Mouse (Mus musculus) ES-Bruce4 (cell line): Measurements from ENCODE around the gene Myh7. TPM values are rescaled to one million over a fixed set of nuclear protein-coding genes. Genes with fewer than 3 reads are reported as not detected.
"Not testable (repeated sequence)": the region's sequence is repeated elsewhere in the genome, so short reads cannot be mapped to it uniquely, and the experiment has no call there.

Experiments used
- H3K27ac ChIP-seq: 2 replicates; pipeline ENCODE4 v1.5.1; 2012; ENCODE audit warnings: low read length, inconsistent platforms; ENCODE audit not compliant: insufficient read depth
- H3K27me3 ChIP-seq: 2 replicates; pipeline ENCODE4 v1.6.1; 2012; ENCODE audit warnings: mild to moderate bottlenecking, low read length, inconsistent platforms; ENCODE audit not compliant: control insufficient read depth, poor library complexity, insufficient read depth, severe bottlenecking
- H3K36me3 ChIP-seq: 2 replicates; pipeline ENCODE4 v1.6.1; 2012; ENCODE audit warnings: inconsistent platforms, mild to moderate bottlenecking, low read length, moderate library complexity; ENCODE audit not compliant: control insufficient read depth, poor library complexity, insufficient read depth, severe bottlenecking
- H3K4me1 ChIP-seq: one replicate; pipeline ENCODE4 v1.8.1; 2011; ENCODE audit warnings: low read length; ENCODE audit not compliant: control insufficient read depth, insufficient read depth
- H3K4me3 ChIP-seq: 2 replicates; pipeline ENCODE4 v1.5.1; 2011; ENCODE audit warnings: low read depth, mild to moderate bottlenecking, low read length
- H3K9ac ChIP-seq: 2 replicates; pipeline ENCODE4 v1.6.1; 2012; ENCODE audit warnings: low read depth, mild to moderate bottlenecking, inconsistent platforms; ENCODE audit not compliant: poor library complexity, severe bottlenecking
- H3K9me3 ChIP-seq: replicated peaks from 2 replicates; pipeline ENCODE4 v1.6.1; 2012; ENCODE audit warnings: mild to moderate bottlenecking, low read length, inconsistent platforms; ENCODE audit not compliant: control insufficient read depth, poor library complexity, insufficient read depth, severe bottlenecking
- CTCF ChIP-seq: IDR thresholded peaks from one replicate; pipeline ENCODE4 v1.8.1; 2011; ENCODE audit warnings: low read depth, low read length
- EP300 ChIP-seq: IDR thresholded peaks from 2 replicates; pipeline ENCODE4 v1.6.1; 2011; ENCODE audit warnings: low read depth, low read length; ENCODE audit not compliant: insufficient read depth
- POLR2A ChIP-seq: IDR thresholded peaks from one replicate; pipeline ENCODE4 v1.8.1; 2011; ENCODE audit warnings: low read length; ENCODE audit not compliant: insufficient read depth
- polyA plus RNA-seq: library from polyadenylated mRNA; stranded (reverse); fragments of >200 nt; gene quantifications from 2 replicates; pipeline ENCODE4 v1.2.4, GENCODE M21; 2011; ENCODE audit warnings: low read depth; ENCODE audit not compliant: missing spikeins, insufficient read depth, insufficient read length

The Myh7 gene
- polyA plus RNA-seq: 3.1 TPM in 2 replicates

DNA sequence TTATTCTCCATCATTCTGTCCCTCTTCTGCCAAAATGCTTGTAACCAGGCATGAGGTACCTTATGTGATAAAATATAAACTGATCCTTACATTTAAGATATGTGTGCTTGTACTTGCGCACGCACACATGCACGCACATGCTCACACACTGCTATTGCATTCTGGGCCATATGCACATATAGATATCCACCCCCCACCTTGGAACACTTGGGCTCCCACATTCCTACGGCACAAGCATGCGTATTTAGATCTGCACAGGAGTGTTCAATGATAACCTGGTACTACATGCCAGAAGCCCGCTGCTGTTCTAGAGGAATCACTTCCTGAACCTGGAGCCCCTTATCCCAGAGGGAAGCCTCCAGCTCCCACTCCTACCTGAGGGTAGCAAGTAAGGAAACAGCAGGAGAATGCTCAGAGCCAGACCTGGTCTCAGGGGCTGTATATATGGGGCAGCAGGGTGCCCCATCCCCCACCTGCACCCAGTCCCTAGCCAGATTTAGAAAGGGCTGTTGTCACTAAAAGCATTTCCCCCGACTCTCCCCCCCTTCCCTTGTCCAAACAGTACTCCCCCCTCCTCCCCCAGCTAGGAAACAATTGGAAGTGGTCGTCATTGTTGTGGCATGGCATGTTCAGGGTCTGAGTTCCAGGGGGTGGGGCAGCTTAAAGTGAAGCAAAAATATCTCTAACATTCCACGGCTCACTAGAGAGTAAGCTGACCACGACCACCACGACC lies at the start of gene Myh7:
TSS of gene Myh7 (minus strand) at position 491 of the 733 bp plus-strand sequence.
- H3K27ac ChIP-seq: no peak within 1 kb of the TSS
- H3K4me3 ChIP-seq: no peak within 1 kb of the TSS
- no peaks in the 10 kb centered on the region for H3K27me3 ChIP-seq
- no peak within 1 kb of the TSS for H3K9ac ChIP-seq
- H3K9me3 ChIP-seq: no peaks in the 10 kb centered on the region
- H3K36me3 ChIP-seq: no peaks in the 10 kb centered on the region
- peaks cover 2% of the 10 kb centered on the region for H3K4me1 ChIP-seq
- TF ChIP-seq EP300: no peak
- TF ChIP-seq POLR2A: no peak
- TF ChIP-seq CTCF: no peak

GRCm38 (mm10) chr14:55043694-55044093 lies 49.3 kb upstream of the Myh7 start:
- H3K27me3 ChIP-seq, H3K9ac ChIP-seq, H3K4me1 ChIP-seq, H3K4me3 ChIP-seq, H3K27ac ChIP-seq, H3K9me3 ChIP-seq, H3K36me3 ChIP-seq: not testable (repeated sequence)

DNA sequence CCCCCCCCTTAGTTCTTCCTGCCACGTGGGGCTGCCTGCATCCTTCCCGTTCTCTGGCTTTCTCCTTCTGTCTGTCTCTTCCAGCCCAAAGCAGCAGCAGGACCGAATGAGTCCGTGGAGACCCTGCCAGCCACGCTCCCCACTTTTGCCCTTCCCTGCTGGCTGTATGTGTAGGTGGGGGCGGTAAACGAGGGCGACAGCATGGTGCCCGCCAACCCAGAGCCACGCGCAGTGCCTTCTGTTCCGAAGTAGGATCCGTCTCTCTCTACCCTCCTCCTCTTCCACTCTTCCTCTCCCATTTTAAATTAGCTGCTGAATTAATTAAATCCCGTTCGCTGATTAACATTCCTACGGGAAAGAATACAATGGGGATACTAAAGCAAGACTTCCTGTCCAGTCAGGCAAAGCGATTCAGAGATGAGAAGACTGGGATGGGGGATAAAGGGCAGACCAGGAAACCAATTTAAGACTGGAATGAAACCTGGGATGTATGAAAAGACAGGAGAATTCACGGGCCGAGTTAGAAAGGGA lies 38.3 kb upstream of the Myh7 start:
- H3K9me3 ChIP-seq: no peaks in the 10 kb centered on the region
- no peaks in the 10 kb centered on the region for H3K27me3 ChIP-seq
- H3K4me1 ChIP-seq: peaks cover 1% of the 10 kb centered on the region
- TF ChIP-seq CTCF: no peak
- TF ChIP-seq POLR2A: no peak
- TF ChIP-seq EP300: no peak
- H3K9ac ChIP-seq: peak overlapping the region; percentile 52
- H3K4me3 ChIP-seq: peak overlapping the region; percentile 41
- no peak overlapping the region for H3K27ac ChIP-seq
- no peaks in the 10 kb centered on the region for H3K36me3 ChIP-seq

DNA sequence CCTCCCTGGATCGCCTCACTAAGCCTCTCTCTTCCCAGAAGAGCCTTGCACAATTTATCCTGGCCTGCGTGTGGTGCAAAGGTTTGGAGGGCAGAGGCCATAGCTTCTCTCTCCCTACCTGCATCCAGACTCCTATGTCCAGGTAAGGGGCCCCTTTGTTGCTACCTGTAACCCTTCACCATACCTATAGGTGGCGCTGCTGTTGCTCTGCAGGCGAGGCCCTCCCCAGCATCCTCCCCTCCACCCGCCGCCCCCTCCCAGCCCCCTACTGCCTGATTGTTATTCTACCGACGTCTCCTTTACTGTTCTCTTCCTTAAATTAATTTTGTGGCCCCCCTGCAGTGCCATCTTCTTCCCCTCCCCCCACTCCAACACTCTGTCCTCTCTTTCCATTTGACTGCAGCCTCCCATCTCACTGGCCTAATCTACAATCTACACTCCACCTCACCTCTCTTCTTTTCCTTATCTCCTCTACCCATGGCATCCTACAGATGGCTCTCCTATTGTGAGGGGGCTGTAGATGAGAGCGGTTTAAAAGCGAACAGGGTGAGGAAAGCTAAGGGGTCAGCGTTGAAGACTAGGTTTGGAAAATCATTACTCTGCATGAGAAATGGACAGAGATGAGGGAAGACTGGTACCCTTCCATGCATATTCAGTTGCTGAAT lies 34.7 kb upstream of the Myh7 start:
- TF ChIP-seq EP300 (0 out of 2 replicates have a peak, but pooled peaks have one; percentile 14), CTCF (peak; percentile 62), POLR2A (no peak)

GRCm38 (mm10) chr14:55028333-55028835 lies 34.0 kb upstream of the Myh7 start:
- H3K27ac ChIP-seq: peak overlapping the region; percentile 52; the same call in 1 of the 2 replicates
- H3K27me3 ChIP-seq: no peaks in the 10 kb centered on the region
- 0 out of 2 replicates have a peak overlapping the region, but pooled peaks have one; percentile 28 for H3K9ac ChIP-seq
- no peak overlapping the region for H3K4me3 ChIP-seq
- H3K4me1 ChIP-seq: peaks cover 1% of the 10 kb centered on the region
- H3K36me3 ChIP-seq: peaks cover 11% of the 10 kb centered on the region
- no peak for TF ChIP-seq CTCF
- TF ChIP-seq EP300: no peak
- TF ChIP-seq POLR2A: no peak
- no peaks in the 10 kb centered on the region for H3K9me3 ChIP-seq

More for the DNA sequence above, 34.7 kb upstream of the Myh7 start:
- Histone ChIP-seq H3K27me3 (no peaks in the 10 kb centered on the region), H3K36me3 (peaks cover 6% of the 10 kb centered on the region), H3K9me3 (no peaks in the 10 kb centered on the region), H3K4me3 (no peak overlapping the region), H3K4me1 (peaks cover 1% of the 10 kb centered on the region), H3K9ac (0 out of 2 replicates have a peak overlapping the region, but pooled peaks have one; percentile 28), H3K27ac (peak overlapping the region; percentile 52; the same call in 1 of the 2 replicates)

GRCm38 (mm10) chr14:55027653-55028052 lies 33.2 kb upstream of the Myh7 start:
- Histone ChIP-seq H3K4me3 (no peak overlapping the region), H3K9ac (no peak overlapping the region), H3K27me3 (no peaks in the 10 kb centered on the region), H3K9me3 (no peaks in the 10 kb centered on the region), H3K4me1 (peaks cover 1% of the 10 kb centered on the region), H3K27ac (no peak overlapping the region; the same call in 1 of the 2 replicates), H3K36me3 (peaks cover 17% of the 10 kb centered on the region)
- TF ChIP-seq EP300 (no peak), CTCF (peak; percentile 38)
